Mouse (Mus musculus) MEL (cell line): Measurements from ENCODE around the gene Oxnad1. TPM values are rescaled to one million over a fixed set of nuclear protein-coding genes. Genes with fewer than 3 reads are reported as not detected.
"Not testable (repeated sequence)": the region's sequence is repeated elsewhere in the genome, so short reads cannot be mapped to it uniquely, and the experiment has no call there.

Experiments
- DNase-seq: peaks from one replicate; pipeline ENCODE4 v3.0.0; 2011; ENCODE audit warnings: low read depth, low spot score
- H3K27ac ChIP-seq: 2 replicates; pipeline ENCODE4 v1.5.1; 2012; ENCODE audit warnings: low read depth, mild to moderate bottlenecking, control low read depth, low read length, moderate library complexity; ENCODE audit not compliant: control insufficient read depth
- H3K27me3 ChIP-seq, 2 experiments: fragments of 150-350 bp in 1 of 2; sonication (generic) in 1 of 2; 2 replicates each; pipeline ENCODE4 v1.6.1; 2012; ENCODE audit warnings: low read length in 2 of 2, mild to moderate bottlenecking in 2 of 2, improper control_type of control experiment in 1 of 2, moderate library complexity in 1 of 2; ENCODE audit not compliant: insufficient read depth in 2 of 2, control insufficient read depth in 1 of 2
- H3K36me3 ChIP-seq, 2 experiments: 2 replicates each; pipeline ENCODE4 v1.6.1; 2012 to 2014; ENCODE audit warnings: low read length in 2 of 2, improper control_type of control experiment in 1 of 2, inconsistent platforms in 1 of 2, mild to moderate bottlenecking in 1 of 2; ENCODE audit not compliant: insufficient read depth in 2 of 2, control insufficient read depth in 1 of 2
- H3K4me1 ChIP-seq, 2 experiments: fragments of 150-350 bp in 1 of 2; sonication (generic) in 1 of 2; 2 replicates each; pipeline ENCODE4 v1.6.1; 2012; ENCODE audit warnings: low read length in 2 of 2, improper control_type of control experiment in 1 of 2, mild to moderate bottlenecking in 1 of 2; ENCODE audit not compliant: insufficient read depth in 2 of 2, control insufficient read depth in 1 of 2
- H3K4me3 ChIP-seq, 2 experiments: fragments of 150-350 bp in 1 of 2; sonication (generic) in 1 of 2; 2 replicates each; pipeline ENCODE4 v1.5.1; 2012; ENCODE audit warnings: low read depth in 2 of 2, low read length in 2 of 2, mild to moderate bottlenecking in 2 of 2, moderate library complexity in 2 of 2, control low read depth in 1 of 2, improper control_type of control experiment in 1 of 2; ENCODE audit not compliant: control insufficient read depth in 1 of 2, insufficient read depth in 1 of 2
- H3K79me2 ChIP-seq: 2 replicates; pipeline ENCODE4 v1.6.1; 2012; ENCODE audit warnings: mild to moderate bottlenecking, low read length, moderate library complexity; ENCODE audit not compliant: control insufficient read depth, poor library complexity, insufficient read depth
- H3K9ac ChIP-seq: 2 replicates; pipeline ENCODE4 v1.6.1; 2012; ENCODE audit warnings: low read depth, mild to moderate bottlenecking, control low read depth, low read length, moderate library complexity; ENCODE audit not compliant: control insufficient read depth, poor library complexity, severe bottlenecking
- H3K9me3 ChIP-seq: fragments of 150-350 bp; sonication (generic); replicated peaks from 2 replicates; pipeline ENCODE4 v1.6.1; 2012; ENCODE audit warnings: mild to moderate bottlenecking, low read length, improper control_type of control experiment, moderate library complexity; ENCODE audit not compliant: insufficient read depth
- BHLHE40 ChIP-seq: IDR thresholded peaks from 2 replicates; pipeline ENCODE4 v1.6.1; 2012; ENCODE audit warnings: low read depth, mild to moderate bottlenecking, inconsistent platforms, low read length, improper control_type of control experiment, borderline replicate concordance
- CHD1 ChIP-seq: IDR thresholded peaks from 2 replicates; pipeline ENCODE4 v1.6.1; 2012; ENCODE audit warnings: low read depth, mild to moderate bottlenecking, inconsistent platforms, low read length, improper control_type of control experiment
- CTCF ChIP-seq, 3 experiments: IDR thresholded peaks in 2 of 3; conservative IDR thresholded peaks in 1 of 3; 2 replicates each; pipeline ENCODE4 v1.5.1; 2011 to 2012; ENCODE audit warnings: low read length in 3 of 3, low read depth in 2 of 3, mild to moderate bottlenecking in 2 of 3, improper control_type of control experiment in 1 of 3, inconsistent platforms in 1 of 3, mixed read lengths in 1 of 3, moderate library complexity in 1 of 3; ENCODE audit not compliant: control insufficient read depth in 1 of 3, insufficient read depth in 1 of 3, poor library complexity in 1 of 3, severe bottlenecking in 1 of 3
- E2F4 ChIP-seq: IDR thresholded peaks from 2 replicates; pipeline ENCODE4 v1.6.1; 2011; ENCODE audit warnings: low read depth, low read length, improper control_type of control experiment, borderline replicate concordance
- JUND ChIP-seq: IDR thresholded peaks from 2 replicates; pipeline ENCODE4 v1.6.1; 2011; ENCODE audit warnings: low read depth, mild to moderate bottlenecking, improper control_type of control experiment, low read length
- KAT2A ChIP-seq: conservative IDR thresholded peaks from 2 replicates; pipeline ENCODE4 v1.6.1; 2012; ENCODE audit warnings: low read depth, low read length, improper control_type of control experiment, inconsistent platforms
- MAFK ChIP-seq: IDR thresholded peaks from 2 replicates; pipeline ENCODE4 v1.6.1; 2011; ENCODE audit warnings: low read depth, mild to moderate bottlenecking, low read length, improper control_type of control experiment, borderline replicate concordance
- MAZ ChIP-seq: IDR thresholded peaks from 2 replicates; pipeline ENCODE4 v1.6.1; 2012; ENCODE audit warnings: low read depth, mild to moderate bottlenecking, inconsistent platforms, low read length, improper control_type of control experiment
- POLR2A ChIP-seq, 2 experiments: IDR thresholded peaks; 2 replicates each; pipeline ENCODE4 v1.6.1; 2011 to 2012; ENCODE audit warnings: low read length in 2 of 2, mild to moderate bottlenecking in 2 of 2, control low read depth in 1 of 2, improper control_type of control experiment in 1 of 2, low read depth in 1 of 2, moderate library complexity in 1 of 2; ENCODE audit not compliant: control insufficient read depth in 1 of 2, insufficient read depth in 1 of 2, poor library complexity in 1 of 2
- TBP ChIP-seq: IDR thresholded peaks from 2 replicates; pipeline ENCODE4 v1.8.0; 2011; ENCODE audit warnings: low read depth, low read length, improper control_type of control experiment
- ZNF384 ChIP-seq: IDR thresholded peaks from 2 replicates; pipeline ENCODE4 v1.6.1; 2012; ENCODE audit warnings: low read depth, mild to moderate bottlenecking, inconsistent platforms, low read length, improper control_type of control experiment
- polyA plus RNA-seq, 2 experiments: library from polyadenylated mRNA; stranded (reverse) in 1 of 2; unstranded in 1 of 2; fragments of >175 nt in 1 of 2; fragments of >200 nt in 1 of 2; gene quantifications; 2 replicates each; pipeline versions ENCODE4 v1.2.1 to v1.2.4; 2012; ENCODE audit warnings: low replicate concordance in 2 of 2, low read depth in 1 of 2; ENCODE audit not compliant: insufficient read length in 2 of 2, insufficient read depth in 1 of 2, missing spikeins in 1 of 2
- total RNA-seq: library from RNA; depleted of rRNA; stranded (reverse); fragments of 300-350 nt; gene quantifications from 2 replicates; pipeline ENCODE4 v1.2.3, GENCODE M21; 2012

Oxnad1 gene
- total and polyA plus RNA-seq, 3 experiments: 54.8 to 244 (median 82.1) TPM

- peak; percentile 19 for DNase-seq
- Histone ChIP-seq H3K9ac (peak overlapping the region; percentile 89; the same call in 1 of the 2 replicates), H3K79me2 (peaks cover 39% of the 10 kb centered on the region), H3K4me3 (peak overlapping the region; percentile 80 to 82; a peak in 2 of 4 replicates), H3K36me3 (peaks cover 3 to 20% of the 10 kb centered on the region in 2 experiments)
- H3K9me3 ChIP-seq, H3K4me1 ChIP-seq, H3K27me3 ChIP-seq, H3K27ac ChIP-seq: not testable (repeated sequence)
- TF ChIP-seq CTCF (IDR thresholded peaks at IDR 0.05 in 2 of 3, conservative IDR thresholded peaks at IDR 0.05 in 1 of 3; ENCODE audit: control insufficient read depth in 1 of 3, insufficient read depth in 1 of 3, low read depth in 2 of 3, low read length in 3 of 3, poor library complexity in 1 of 3, severe bottlenecking in 1 of 3) (peak in 1 of 3 experiments; percentile 9; a peak in 1 of 6 replicates), ZNF384 (peak; percentile 84), TBP (peak; percentile 41)
Observed at GRCm38 (mm10) chr14:32087584-32088248, 2.5 kb downstream of the Oxnad1 start.

GRCm38 (mm10) chr14:32091124-32091523 lies 6.0 kb downstream of the Oxnad1 start:
- peaks cover 0 to 9% of the 10 kb centered on the region in 2 experiments; a peak in 2 of 4 replicates for H3K4me1 ChIP-seq

GRCm38 (mm10) chr14:32091704-32092103 lies 6.5 kb downstream of the Oxnad1 start:
- H3K27ac ChIP-seq: no peak overlapping the region
- H3K4me3 ChIP-seq: no peak overlapping the region
- DNase-seq: no peak
- H3K9me3 ChIP-seq: no peaks in the 10 kb centered on the region
- H3K9ac ChIP-seq: no peak overlapping the region
- H3K36me3 ChIP-seq: peaks cover 10 to 19% of the 10 kb centered on the region in 2 experiments
- no peaks in the 10 kb centered on the region for H3K27me3 ChIP-seq
- TF ChIP-seq KAT2A (no peak), MAFK (peak; percentile 74)
- H3K79me2 ChIP-seq: peaks cover 22% of the 10 kb centered on the region
- H3K4me1 ChIP-seq: peaks cover 0 to 9% of the 10 kb centered on the region in 2 experiments; a peak in 2 of 4 replicates

More at GRCm38 (mm10) chr14:32091124-32091523, 6.0 kb downstream of the Oxnad1 start:
- Histone ChIP-seq H3K79me2 (peaks cover 25% of the 10 kb centered on the region), H3K9me3 (no peaks in the 10 kb centered on the region), H3K9ac (no peak overlapping the region), H3K36me3 (peaks cover 10 to 14% of the 10 kb centered on the region in 2 experiments), H3K4me3 (no peak overlapping the region), H3K27me3 (no peaks in the 10 kb centered on the region), H3K27ac (no peak overlapping the region)
- TF ChIP-seq E2F4 (no peak), BHLHE40 (no peak), CHD1 (no peak), JUND (no peak), POLR2A (IDR thresholded peaks at IDR 0.05; ENCODE audit: control insufficient read depth in 1 of 2, insufficient read depth in 1 of 2, low read depth in 1 of 2, low read length in 2 of 2, poor library complexity in 1 of 2) (no peak), MAZ (no peak)
- no peak for DNase-seq
